Mouse (Mus musculus): ENCODE measurements around the gene Znrd1. TPM values are rescaled to one million over a fixed set of nuclear protein-coding genes. Genes with fewer than 3 reads are reported as not detected.

Znrd1 gene
- polyA plus RNA-seq, 1 experiment = 40.6 TPM

DNA sequence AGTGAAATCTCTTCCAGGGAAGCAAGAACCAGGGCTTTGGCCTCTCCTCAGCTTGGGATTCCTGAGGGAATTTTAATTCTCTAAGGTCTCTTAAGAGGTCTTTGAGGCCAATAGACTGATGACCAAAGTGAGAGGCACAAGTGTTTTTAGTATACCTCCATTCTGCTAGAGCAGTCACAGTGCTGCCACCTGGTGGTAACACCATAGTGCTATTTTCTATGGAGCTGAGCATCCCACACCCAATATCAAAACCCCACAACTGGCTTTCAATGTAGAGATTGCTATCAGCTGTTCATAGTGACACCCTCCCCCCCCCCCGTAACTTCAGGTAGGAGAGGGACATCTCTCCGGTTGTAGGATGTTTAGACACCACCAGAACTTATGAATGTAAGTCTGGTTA, 44.3 kb downstream of the Znrd1 start:
- WGBS = 10% methylated on average over 2 of the region's 2 CpGs
- TF ChIP-seq CTCF (IDR thresholded peaks at IDR 0.05; ENCODE audit: borderline replicate concordance, insufficient read depth, low read depth, low read length) (peak; percentile 66; the same call in 1 of the 2 replicates), POLR2A (IDR thresholded peaks at IDR 0.05; ENCODE audit: borderline replicate concordance, insufficient read depth, low read length) (no peak)
- Histone ChIP-seq H3K27ac (ENCODE audit: insufficient read depth, low read length) (no peak overlapping the region), H3K4me3 (replicated peaks; ENCODE audit: insufficient read depth, low read depth, low read length) (no peak overlapping the region), H3K27me3 (ENCODE audit: control insufficient read depth, insufficient read depth, low read length) (no peaks in the 10 kb centered on the region), H3K4me1 (ENCODE audit: control insufficient read depth, insufficient read depth, low read length) (no peaks in the 10 kb centered on the region)
- peak; percentile 64 to 69 for DNase-seq

- H3K27ac ChIP-seq (ENCODE audit: insufficient read depth, low read length) = no peak overlapping the region
These were observed 46.3 kb downstream of the Znrd1 start for GRCm38 (mm10) chr17:36912031-36912430.

DNA sequence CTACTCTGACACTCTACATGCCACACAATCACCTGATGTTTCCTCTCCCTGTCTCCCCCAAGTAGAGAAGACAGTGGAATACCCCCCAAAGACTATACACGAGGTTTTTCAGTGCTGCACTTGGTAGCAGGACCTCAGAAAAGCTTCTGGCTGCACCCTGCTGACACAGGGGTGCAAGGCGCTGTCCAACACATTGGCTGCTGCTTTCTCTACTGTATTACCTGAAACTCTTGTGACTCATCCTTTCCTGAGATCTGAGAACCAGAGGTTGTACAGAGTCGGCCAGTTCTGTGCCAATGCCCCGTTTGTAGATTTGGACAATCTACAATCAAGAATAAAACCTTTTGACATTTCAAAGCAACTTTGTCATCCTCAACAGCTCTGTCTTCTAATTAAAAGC, 48.6 kb downstream of the Znrd1 start:
- Histone ChIP-seq H3K27ac (ENCODE audit: insufficient read depth, low read length) (no peak overlapping the region), H3K27me3 (ENCODE audit: control insufficient read depth, insufficient read depth, low read length) (no peaks in the 10 kb centered on the region; the same call in 1 of the 2 replicates), H3K4me1 (ENCODE audit: control insufficient read depth, insufficient read depth, low read length) (no peaks in the 10 kb centered on the region), H3K4me3 (replicated peaks; ENCODE audit: insufficient read depth, low read depth, low read length) (no peak overlapping the region)
- 60% methylated on average over 4 of the region's 4 CpGs for WGBS
- TF ChIP-seq CTCF (IDR thresholded peaks at IDR 0.05; ENCODE audit: borderline replicate concordance, insufficient read depth, low read depth, low read length) = no peak
- no peak for TF ChIP-seq POLR2A (IDR thresholded peaks at IDR 0.05; ENCODE audit: borderline replicate concordance, insufficient read depth, low read length)
- DNase-seq = no peak

More at GRCm38 (mm10) chr17:36912031-36912430, 46.3 kb downstream of the Znrd1 start:
- Histone ChIP-seq H3K27me3 (ENCODE audit: control insufficient read depth, insufficient read depth, low read length) (no peaks in the 10 kb centered on the region), H3K4me1 (ENCODE audit: control insufficient read depth, insufficient read depth, low read length) (no peaks in the 10 kb centered on the region), H3K4me3 (replicated peaks; ENCODE audit: insufficient read depth, low read depth, low read length) (no peak overlapping the region)
- 73% methylated on average over 2 of the region's 2 CpGs for WGBS
- DNase-seq = no peak
- TF ChIP-seq CTCF (IDR thresholded peaks at IDR 0.05; ENCODE audit: borderline replicate concordance, insufficient read depth, low read depth, low read length) = no peak
- TF ChIP-seq POLR2A (IDR thresholded peaks at IDR 0.05; ENCODE audit: borderline replicate concordance, insufficient read depth, low read length) = no peak

GRCm38 (mm10) chr17:36908235-36908634, 50.1 kb downstream of the Znrd1 start:
- no peak for DNase-seq
- H3K4me3 ChIP-seq (replicated peaks; ENCODE audit: insufficient read depth, low read depth, low read length) = no peak overlapping the region
- H3K4me1 ChIP-seq (ENCODE audit: control insufficient read depth, insufficient read depth, low read length) = no peaks in the 10 kb centered on the region
- no peak for TF ChIP-seq POLR2A (IDR thresholded peaks at IDR 0.05; ENCODE audit: borderline replicate concordance, insufficient read depth, low read length)
- no peak for TF ChIP-seq CTCF (IDR thresholded peaks at IDR 0.05; ENCODE audit: borderline replicate concordance, insufficient read depth, low read depth, low read length)
- H3K27ac ChIP-seq (ENCODE audit: insufficient read depth, low read length) = no peak overlapping the region
- WGBS = 33% methylated on average over 1 of the region's 1 CpGs
- no peaks in the 10 kb centered on the region; the same call in 1 of the 2 replicates for H3K27me3 ChIP-seq (ENCODE audit: control insufficient read depth, insufficient read depth, low read length)

Other genes starting within 250 kb of the Znrd1 start
- not detected in 2 replicates for gene H2-M10.5, start 185.6 kb downstream of the Znrd1 start, polyA plus RNA-seq (2012; rRNA removed)
- gene H2-M10.6, start 146.4 kb downstream of the Znrd1 start, polyA plus RNA-seq (2012; rRNA removed) = not detected in 2 replicates
- gene Trim26, start 121.4 kb downstream of the Znrd1 start, polyA plus RNA-seq (2012; rRNA removed) = 29.4 and 29.9 TPM in 2 replicates
- gene Trim15, start 91.3 kb downstream of the Znrd1 start, polyA plus RNA-seq (2012; rRNA removed) = 0.14 and 0.15 TPM in 2 replicates
- gene Trim10, start 89.0 kb downstream of the Znrd1 start, polyA plus RNA-seq (2012; rRNA removed) = 0.06 and 0.13 TPM in 2 replicates
- gene Trim40, start 68.4 kb downstream of the Znrd1 start, polyA plus RNA-seq (2012; rRNA removed) = 0.07 TPM in 1 of 2 replicates, not detected in the other
- gene Trim31, start 60.4 kb downstream of the Znrd1 start, polyA plus RNA-seq (2012; rRNA removed) = not detected in 2 replicates
- 5.6 and 6.5 TPM in 2 replicates for gene Rnf39, start 15.6 kb downstream of the Znrd1 start, polyA plus RNA-seq (2012; rRNA removed)
- 196 and 206 TPM in 2 replicates for gene Ppp1r11, start 6.8 kb downstream of the Znrd1 start, polyA plus RNA-seq (2012; rRNA removed)
- 6.7 and 7.8 TPM in 2 replicates for gene Znrd1as, start within 50 bp of the Znrd1 start, polyA plus RNA-seq (2012; rRNA removed)
- gene 2410137M14Rik, start 22.7 kb upstream of the Znrd1 start, polyA plus RNA-seq (2012; rRNA removed) = 0.29 TPM in 1 of 2 replicates, not detected in the other
- 0.55 and 0.77 TPM in 2 replicates for gene H2-M5, start 31.0 kb upstream of the Znrd1 start, polyA plus RNA-seq (2012; rRNA removed)
- 10.3 and 12.0 TPM in 2 replicates for gene Zfp57, start 42.6 kb upstream of the Znrd1 start, polyA plus RNA-seq (2012; rRNA removed)
- 145 and 178 TPM in 2 replicates for gene Mog, start 64.8 kb upstream of the Znrd1 start, polyA plus RNA-seq (2012; rRNA removed)
- 403 and 405 TPM in 2 replicates for gene Gabbr1, start 87.4 kb upstream of the Znrd1 start, polyA plus RNA-seq (2012; rRNA removed)
- not detected in 2 replicates for gene Olfr90, start 129.9 kb upstream of the Znrd1 start, polyA plus RNA-seq (2012; rRNA removed)
- not detected in 2 replicates for gene Olfr91, start 139.7 kb upstream of the Znrd1 start, polyA plus RNA-seq (2012; rRNA removed)
- not detected in 2 replicates for gene Olfr92, start 161.5 kb upstream of the Znrd1 start, polyA plus RNA-seq (2012; rRNA removed)
- not detected in 2 replicates for gene Olfr93, start 202.9 kb upstream of the Znrd1 start, polyA plus RNA-seq (2012; rRNA removed)
- not detected in 2 replicates for gene Ubd, start 235.3 kb upstream of the Znrd1 start, polyA plus RNA-seq (2012; rRNA removed)
- not detected in 2 replicates for gene Olfr94, start 242.4 kb upstream of the Znrd1 start, polyA plus RNA-seq (2012; rRNA removed)